Mouse (Mus musculus): ENCODE measurements around the gene Sycp3.
"Not testable (repeated sequence)": the region's sequence is repeated elsewhere in the genome, so short reads cannot be mapped to it uniquely, and the experiment has no call there.

Sycp3 gene

GRCm38 (mm10) chr10:88501370-88501769, 42.0 kb downstream of the Sycp3 start:
- DNase-seq (ENCODE audit: extremely low read depth, low read depth), result no peak

- DNase-seq (ENCODE audit: extremely low read depth, low read depth), result no peak
Measured at GRCm38 (mm10) chr10:88501886-88502765, 42.8 kb downstream of the Sycp3 start.

- no peak for DNase-seq (ENCODE audit: extremely low read depth, low read depth)
Measured at GRCm38 (mm10) chr10:88502919-88503318, 43.5 kb downstream of the Sycp3 start.

- peak; percentile 24 for DNase-seq (ENCODE audit: extremely low read depth, low read depth)
Measured at GRCm38 (mm10) chr10:88503421-88504314, 44.3 kb downstream of the Sycp3 start, which contains the start of gene Chpt1. Chpt1 (minus strand) TSS chr10:88504073.

- no peak for DNase-seq (ENCODE audit: extremely low read depth, low read depth)
Measured at GRCm38 (mm10) chr10:88504481-88504880, 45.1 kb downstream of the Sycp3 start.

- DNase-seq (ENCODE audit: extremely low read depth, low read depth), result no peak
Measured at GRCm38 (mm10) chr10:88505256-88505655, 45.9 kb downstream of the Sycp3 start.

- no peak for DNase-seq (ENCODE audit: extremely low read depth, low read depth)
Measured at GRCm38 (mm10) chr10:88507691-88508143, 48.3 kb downstream of the Sycp3 start.

- no peak for DNase-seq (ENCODE audit: extremely low read depth, low read depth)
Measured at GRCm38 (mm10) chr10:88510503-88511271, 51.3 kb downstream of the Sycp3 start.

- no peak for DNase-seq (ENCODE audit: extremely low read depth, low read depth)
Measured at GRCm38 (mm10) chr10:88511355-88511754, 52.0 kb downstream of the Sycp3 start.

GRCm38 (mm10) chr10:88513574-88514135, 54.3 kb downstream of the Sycp3 start:
- DNase-seq (ENCODE audit: extremely low read depth, low read depth), result no peak

GRCm38 (mm10) chr10:88514495-88514894, 55.1 kb downstream of the Sycp3 start:
- DNase-seq (ENCODE audit: extremely low read depth, low read depth), result peak; percentile 69

- not testable (repeated sequence) for DNase-seq (ENCODE audit: extremely low read depth, low read depth)
Measured at GRCm38 (mm10) chr10:88515049-88515448, 55.7 kb downstream of the Sycp3 start.

GRCm38 (mm10) chr10:88522795-88523194, 63.4 kb downstream of the Sycp3 start:
- no peak for DNase-seq (ENCODE audit: extremely low read depth, low read depth)

Measured in MEL-GATA-1-ER (cell line).